Mouse (Mus musculus): Measurements from ENCODE around the gene Vangl1. TPM values are rescaled to one million over a fixed set of nuclear protein-coding genes. Genes with fewer than 3 reads are reported as not detected.
"Not testable (repeated sequence)": the region's sequence is repeated elsewhere in the genome, so short reads cannot be mapped to it uniquely, and the experiment has no call there.

Vangl1 gene
- total RNA-seq, 4 experiments from 2014 or later, result 25.7 to 40.5 (median 29.8) TPM

DNA sequence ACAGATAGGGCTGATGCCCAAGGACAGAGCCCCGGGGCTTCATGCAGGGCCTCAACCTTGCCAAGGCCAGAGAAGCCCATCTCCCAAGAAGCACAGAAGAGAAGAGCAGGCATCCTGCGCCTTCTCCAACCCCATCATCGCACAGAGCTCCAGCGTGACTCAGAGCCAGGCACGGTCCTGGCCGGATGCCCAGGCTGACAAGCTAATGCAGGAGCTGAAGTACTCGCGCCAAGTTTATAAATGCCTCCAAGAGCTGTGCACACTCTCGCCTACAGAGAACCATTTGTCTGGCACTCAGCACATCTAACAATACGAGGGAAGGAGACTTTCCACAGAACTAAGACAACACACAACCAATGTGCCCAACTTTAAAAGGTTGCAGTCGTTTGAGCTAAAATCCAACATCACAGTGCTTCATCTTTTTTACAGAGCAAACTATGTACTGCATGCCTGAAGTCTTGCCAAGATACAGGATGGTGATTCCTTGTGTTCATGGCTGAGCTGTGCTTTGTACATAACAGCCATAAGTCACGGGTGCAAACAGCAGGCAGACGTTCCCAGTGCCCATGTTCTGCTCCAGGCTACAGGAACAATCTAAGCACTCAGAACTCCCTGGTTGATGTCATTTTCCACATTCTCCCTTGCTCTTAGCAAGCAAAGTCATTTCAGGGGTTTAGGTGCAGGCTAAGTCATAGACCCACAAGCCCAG lies 35.1 kb downstream of the Vangl1 start:
- peak; percentile 92 for DNase-seq

DNA sequence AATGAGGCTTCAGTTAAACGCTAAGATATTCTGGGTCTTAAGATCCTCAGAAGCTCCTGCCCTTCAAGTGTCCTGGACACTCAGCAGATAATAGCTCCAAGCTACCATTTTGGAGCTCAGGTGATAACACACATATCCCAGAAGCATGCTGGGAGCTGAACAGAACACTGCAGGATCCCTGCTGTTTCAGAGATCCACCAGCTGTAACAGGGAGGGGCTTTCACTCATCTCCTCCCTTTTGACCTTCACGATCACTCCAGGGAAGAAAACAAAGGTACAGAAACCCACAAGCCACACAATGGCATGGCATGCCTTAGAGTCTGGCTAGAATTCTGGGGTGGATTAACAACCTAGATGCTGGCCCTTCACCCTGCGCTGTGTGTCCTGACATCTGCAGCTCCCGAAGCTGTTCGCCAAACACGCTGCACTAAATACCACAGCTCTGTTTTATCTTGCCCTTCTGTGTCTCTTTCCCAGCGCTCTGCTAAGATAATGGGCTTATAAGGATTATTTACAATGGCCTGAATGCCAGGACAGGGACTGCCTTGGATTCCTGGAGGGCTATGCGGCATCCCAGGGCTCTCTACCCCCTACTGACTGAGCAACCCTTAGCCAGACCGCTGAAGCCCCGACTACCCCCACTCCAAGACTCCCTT lies 36.8 kb downstream of the Vangl1 start:
- no peak for DNase-seq

DNA sequence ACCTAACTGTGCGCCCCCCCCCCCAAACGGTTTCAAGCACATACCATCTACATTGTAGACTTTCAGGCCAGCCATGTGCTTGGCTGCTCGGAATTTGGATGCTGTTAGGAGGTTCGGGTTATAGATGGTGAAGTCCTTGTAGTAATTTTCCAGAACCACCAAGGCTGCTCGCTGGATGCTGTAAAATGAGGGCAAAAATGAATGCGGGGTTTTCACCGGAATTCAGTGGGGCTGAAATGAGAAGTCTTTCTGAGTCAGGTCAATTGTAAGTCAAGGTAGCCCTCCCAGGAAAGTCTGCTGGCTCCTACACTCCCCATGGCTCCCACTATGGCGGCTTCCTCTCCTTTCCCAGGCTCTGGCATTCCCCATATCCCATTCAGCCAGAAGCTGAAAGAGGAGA lies 37.7 kb downstream of the Vangl1 start:
- DNase-seq, result no peak

DNA sequence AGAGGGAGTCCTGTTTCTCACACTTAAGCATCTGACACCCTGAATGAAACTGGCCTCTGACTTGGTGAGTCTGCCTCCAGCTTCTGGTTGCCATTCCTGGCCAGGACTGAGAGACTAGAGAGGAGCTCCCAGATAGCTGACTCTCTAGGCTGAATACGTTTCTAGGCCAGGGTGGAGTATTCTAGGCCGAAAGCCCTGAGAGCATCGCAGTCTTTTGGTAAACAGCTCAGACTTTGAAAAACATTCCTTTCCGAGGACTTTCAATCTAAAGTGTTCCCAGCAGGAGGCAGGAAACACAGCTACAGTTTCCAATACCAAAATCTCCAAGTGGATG lies 38.2 kb downstream of the Vangl1 start:
- DNase-seq, result no peak

DNA sequence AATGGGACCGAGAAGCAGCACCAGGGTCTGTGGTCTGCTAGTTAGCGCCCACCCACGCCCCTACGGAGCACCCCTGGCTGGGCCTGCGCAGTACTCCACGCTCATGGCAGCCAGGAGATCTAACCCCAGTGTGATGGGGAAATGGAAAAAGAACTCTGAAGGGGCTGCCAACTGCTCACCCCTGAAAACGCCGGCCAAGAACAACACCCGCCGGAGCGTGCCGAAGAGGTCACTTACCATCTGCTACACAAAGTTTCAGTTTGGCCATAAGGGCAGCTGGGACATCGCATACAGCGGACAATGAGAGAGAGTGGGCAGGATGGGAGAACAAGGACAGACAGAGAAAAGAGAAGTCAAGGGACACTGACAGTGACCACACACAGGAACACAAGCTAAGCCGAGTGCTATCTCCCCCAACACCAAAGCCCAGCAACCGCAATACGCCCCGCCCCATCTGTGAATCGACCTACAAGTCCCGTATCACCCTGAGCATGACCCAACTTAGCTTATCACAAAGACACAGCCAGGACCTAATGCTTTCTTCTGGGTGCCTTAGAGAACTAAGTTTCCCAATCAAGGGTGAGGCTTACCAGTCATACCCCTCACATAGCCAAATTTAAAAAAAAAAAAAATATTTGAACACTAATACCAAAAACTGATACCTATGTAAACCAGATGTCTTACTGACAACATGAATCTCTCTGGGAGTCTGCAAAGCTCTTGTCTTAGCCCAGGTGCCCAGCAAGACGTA lies 38.8 kb downstream of the Vangl1 start:
- DNase-seq, result no peak

DNA sequence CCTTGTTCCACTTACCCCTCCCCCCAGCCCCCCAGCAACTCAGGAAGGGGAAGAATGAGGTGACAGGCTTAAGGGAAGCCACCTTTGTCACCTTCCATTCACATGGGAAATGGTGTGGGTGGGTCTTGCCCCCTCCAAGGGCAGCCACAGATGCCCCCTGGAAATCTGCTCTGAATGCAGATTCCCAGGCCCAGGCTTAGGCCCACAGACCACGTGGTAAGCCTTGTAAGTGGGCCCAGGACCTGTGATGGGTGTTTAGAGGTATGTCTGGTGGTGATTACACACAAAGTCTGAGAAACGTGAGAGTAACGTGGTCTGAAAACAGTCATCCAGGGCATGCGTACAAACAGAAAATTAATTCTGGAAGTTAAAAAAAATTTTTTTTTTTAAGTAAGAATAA lies 39.6 kb downstream of the Vangl1 start:
- DNase-seq, result no peak

DNA sequence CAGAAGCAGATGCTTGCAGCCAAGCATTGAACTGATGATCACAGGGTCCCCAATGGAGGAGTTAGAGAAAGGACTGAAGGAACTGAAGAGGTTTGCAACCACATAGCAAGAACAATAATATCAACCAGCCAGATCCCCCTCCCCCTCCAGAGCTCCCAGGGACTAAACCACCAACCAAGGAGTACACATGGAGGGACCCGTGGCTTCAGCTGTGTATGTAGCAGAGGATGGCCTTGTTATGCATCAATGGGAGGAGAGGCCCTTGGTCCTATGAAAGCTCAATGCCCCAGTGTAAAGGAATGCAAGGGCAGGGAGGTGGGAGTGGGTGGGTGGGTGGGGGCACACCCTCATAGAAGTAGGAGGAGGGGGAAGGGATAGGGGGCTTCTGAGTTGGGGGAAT lies 40.6 kb downstream of the Vangl1 start:
- not testable (repeated sequence) for DNase-seq

DNA sequence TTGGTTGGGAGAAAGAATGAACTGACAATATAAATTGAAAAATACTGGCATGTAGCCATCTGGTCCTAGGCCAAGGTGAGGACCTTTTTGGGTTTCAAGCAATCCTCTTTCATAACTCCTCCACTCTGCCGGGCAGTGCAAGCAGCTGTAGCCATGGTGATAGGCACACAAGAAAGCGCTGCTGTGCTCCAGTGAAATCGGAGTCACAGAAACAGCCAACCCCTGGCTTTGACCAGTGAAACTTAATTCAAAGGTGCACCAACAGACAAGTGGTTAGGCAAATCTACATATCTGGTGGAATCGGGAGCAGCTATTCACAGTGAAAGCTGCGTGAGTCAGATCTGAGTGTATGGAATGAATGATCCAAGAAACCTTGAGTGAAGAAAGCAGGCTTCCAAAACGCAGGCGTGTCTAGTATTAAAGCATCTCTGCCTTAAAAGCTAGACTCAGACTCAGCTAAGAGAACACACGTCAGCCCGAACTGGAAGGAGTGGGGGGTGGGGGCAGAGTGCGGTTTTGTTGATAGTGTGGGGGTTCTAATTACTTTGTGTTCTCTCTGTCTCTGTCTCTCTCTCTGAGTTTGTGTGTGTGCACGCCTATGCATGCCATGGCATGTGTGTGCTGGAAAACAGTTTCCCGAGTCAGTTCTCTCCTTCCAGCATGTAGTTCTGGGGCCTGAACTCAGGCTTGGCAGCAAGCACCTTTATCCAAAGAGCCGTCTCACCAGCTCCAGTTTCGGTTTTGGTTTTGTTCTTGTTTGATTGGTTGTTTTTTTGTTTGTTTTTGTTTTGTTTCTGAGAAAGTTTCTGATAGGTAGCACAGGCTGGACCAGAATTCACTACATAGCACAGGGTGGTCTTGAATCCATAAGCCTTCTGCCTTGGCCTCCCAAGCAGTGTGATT lies 44.8 kb downstream of the Vangl1 start:
- peak; percentile 74 for DNase-seq

DNA sequence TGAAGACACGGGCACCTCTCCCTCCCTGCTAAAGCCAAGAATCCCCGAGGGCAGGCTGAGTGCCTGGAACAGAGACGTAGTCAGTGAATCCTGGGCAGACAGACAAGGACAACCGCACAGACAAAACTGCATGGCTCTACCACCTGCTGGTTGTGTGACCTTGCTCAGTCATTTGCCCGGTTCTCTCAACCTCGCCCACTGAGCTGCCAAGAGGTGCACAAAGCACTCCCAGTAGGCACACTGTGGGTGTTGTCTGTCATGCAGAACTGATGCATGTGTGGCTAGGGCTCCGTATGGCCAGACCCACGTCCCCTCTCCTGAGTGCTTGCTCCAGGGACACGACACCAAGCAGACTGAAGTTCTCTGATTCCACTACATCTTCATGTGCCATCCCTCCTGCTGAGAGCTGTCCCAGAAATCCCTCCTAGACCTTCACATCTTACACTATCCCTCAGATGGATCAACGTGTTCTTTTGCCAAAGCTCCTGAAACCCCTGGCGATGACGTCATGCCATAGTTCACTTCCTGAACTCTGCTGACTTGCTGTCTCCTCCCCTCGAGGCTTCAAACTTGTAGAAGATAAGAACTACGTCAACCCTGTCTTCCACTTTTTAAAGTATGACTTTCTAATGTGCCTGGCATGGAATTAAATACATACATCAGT lies 45.6 kb downstream of the Vangl1 start:
- DNase-seq, result peak; percentile 63

DNA sequence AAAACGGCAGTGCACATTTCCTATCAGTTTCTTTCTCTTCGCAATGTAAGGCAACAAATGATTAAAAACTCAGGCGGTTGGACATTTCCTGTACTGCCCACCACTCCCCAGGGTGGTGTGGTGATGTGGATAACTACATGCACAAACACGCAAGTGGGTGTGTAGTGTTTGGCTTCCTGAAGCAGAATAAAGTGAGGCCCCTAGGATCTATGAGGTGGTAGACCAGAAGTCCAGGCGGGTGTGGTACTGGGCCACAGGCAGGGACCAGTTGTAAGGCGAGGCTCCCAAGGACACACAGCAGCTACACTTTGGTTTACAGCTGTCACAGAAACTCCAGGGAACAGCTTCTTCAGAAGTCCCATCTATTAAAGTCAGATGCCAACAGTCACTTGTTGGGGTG lies 46.8 kb downstream of the Vangl1 start:
- DNase-seq, result no peak

DNA sequence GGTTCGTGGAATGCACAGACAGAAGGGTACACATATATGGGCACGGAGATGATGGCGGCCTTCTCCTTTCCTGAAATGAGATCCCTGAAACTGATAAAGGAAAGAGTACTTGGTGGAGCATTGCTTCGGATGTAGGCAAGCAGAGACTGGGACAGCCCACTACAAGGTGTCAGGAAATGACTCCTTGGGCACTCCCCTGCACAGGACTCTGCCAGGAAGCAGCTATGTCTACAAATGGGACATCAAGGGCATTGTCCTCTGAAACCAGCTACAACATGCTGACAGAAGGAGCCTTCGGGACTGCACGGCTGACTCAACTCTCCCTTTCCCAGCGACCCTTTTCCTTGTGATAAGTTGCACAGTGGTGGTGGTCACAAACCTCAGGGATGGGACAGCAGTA lies 47.8 kb downstream of the Vangl1 start:
- DNase-seq, result no peak

DNA sequence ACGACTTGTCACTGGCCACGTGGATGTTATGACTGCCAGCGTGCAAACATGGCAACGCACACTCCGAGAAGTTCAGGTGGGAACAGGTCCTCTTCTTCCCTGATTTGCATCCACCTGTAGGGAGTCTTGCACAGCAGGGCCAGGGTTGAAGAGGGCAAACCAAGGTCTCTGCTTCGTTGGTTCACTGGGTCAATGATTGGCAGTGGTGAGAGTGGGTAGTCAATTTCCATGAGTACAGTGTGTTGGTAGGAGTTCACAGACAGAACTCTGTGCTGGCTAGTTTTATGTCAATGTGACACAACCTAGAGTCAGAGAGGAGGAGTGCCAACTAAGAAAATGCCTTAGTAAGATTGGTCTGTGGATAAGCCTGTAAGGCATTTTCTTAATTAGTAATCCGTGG lies 50.4 kb downstream of the Vangl1 start:
- no peak for DNase-seq

DNA sequence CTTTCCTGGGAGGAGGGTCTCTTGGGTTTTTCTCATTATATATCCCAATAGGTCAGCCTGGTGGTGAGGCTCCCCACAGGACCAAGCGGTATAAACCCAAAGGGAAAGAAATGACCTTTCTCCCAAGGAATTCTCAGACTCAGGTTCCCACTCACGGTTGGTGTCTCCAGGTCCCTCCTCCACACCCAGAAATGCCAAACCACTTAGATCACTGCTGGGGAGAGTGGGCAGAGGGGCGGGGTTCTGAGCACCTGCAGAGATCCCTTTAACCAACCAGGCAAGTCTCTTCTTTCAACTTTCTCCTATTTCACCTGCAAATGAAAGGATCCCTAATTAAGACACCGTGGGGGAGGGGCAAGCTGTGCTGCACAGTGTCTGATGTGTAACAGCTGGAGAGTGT lies 51.6 kb downstream of the Vangl1 start:
- no peak for DNase-seq

DNA sequence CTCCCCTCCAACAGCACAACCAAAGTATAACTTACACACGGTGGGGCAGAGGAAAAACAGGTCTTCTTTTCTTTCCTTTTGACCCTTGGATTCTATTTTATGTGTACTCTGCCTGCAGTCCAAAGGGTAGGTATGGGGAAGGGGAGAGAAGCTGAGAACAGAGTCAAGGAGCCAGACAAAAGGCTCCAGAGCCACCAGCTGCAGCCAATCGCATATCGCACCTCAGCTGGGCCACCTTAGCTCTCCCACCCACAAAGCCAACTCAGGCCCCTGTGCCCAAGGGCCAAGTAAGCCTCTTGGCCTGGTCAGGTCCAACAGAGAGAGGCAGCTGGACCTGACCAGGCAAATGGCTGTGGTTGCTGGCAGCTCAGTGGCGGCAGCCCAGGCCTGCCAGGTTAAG lies 52.0 kb downstream of the Vangl1 start:
- DNase-seq, result no peak

DNA sequence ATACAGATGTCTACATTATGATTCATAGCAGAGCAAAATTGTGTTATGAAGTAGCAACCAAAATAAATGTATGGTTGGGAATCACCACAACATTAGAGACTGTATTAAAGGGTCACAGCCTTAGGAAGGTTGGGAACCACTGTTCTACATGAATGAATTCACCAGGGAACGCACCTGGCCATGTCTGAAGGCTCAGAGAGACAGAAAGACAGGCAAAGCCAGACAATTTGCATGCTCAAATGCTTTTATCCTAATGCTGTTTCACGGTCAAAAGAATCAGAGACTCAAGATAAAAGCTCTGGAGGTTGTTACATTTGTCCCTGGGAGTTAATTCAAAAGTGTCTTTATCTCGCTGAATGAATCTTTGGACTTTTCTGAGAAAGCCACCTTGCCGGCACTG lies 52.6 kb downstream of the Vangl1 start:
- DNase-seq, result no peak

DNA sequence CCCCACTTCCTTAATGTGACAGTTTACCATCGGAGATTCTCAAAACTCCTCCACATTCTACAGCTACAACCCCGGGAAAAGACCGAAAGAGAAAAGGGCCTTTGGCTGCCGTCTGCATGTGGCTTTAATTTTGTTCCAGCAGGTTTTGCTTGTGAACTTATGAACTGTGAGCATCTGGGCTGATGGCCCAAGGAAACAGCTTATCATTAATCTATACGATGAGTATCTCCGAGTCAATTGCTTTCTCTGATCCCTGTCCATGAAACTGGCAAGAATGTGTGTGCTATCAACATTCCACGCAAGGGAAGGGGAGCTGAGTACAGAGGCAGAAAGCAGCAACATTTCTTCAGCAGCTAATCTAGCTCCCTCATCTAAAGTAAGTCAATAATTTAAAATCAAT lies 54.6 kb downstream of the Vangl1 start:
- no peak for DNase-seq

DNA sequence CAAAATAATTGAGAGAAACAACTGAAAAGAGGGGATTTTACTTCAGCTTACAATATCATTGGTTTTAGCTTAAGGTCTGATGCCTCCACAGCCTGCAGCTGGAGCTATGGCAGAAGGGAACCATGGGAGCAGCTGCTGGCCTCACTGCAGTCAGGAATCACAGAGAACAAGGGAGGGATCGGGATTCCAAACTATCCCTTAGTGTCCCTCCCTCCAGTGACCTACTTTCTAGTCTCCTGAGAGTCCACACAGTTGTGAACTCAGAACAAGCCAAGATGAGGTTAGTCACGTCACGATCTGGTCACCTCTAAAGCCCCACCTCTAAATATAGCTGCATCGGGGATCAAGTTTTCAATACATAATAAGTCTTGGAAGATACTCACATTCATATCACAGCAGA lies 57.3 kb downstream of the Vangl1 start:
- no peak for DNase-seq

DNA sequence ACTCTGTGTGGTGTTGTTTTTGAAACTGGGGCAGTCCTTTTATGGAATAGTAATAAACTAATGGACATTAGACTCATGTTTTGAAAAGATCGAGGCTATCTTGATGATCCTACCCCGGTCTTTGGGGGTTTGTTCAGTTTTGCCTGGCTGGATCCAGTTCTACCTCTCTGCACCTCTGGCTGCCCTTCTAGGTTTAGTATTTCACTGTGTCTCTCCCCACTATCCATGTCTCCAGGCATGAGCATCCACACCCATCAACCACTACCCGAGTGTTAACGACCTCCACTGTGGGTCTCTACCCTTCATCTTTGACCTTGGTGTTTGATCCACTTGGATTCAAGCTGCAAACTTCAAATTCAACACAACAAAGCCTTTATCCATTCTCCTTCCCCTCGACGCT lies 58.1 kb downstream of the Vangl1 start:
- no peak for DNase-seq

DNA sequence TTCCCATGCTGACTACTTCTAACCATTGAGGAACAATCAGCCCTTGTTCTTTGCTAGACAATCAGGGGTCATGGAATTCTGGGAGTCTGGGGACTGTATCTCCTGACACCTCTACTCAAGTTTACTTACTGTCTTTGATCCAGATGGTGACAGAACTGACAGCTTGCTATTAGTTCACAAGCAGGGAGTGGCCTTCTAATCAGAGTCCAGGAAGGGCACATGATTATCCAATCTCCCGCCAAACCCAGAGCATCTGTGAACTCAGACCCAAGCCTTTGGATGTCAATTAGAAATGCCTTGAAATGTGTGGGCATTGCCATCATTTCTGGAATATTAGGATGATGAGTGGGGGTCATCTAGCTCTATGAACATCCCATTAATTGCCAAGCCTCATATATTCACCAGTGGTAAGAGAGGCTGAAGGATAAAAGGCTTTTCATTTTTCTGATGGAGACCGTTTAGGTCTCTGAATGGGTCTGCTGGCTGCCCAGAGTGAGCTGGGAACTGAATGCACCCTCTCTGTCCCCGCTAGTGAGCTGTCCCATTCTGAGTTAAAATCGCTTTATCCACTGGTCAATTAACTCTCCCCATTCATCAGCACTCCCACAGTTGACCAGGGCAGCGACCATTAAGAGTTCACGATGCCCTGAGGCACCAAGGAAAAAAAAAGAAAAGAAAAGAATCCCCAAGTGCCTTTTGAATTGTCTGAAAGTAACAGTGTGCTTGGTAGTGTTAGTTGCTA lies 58.7 kb downstream of the Vangl1 start:
- no peak for DNase-seq

DNA sequence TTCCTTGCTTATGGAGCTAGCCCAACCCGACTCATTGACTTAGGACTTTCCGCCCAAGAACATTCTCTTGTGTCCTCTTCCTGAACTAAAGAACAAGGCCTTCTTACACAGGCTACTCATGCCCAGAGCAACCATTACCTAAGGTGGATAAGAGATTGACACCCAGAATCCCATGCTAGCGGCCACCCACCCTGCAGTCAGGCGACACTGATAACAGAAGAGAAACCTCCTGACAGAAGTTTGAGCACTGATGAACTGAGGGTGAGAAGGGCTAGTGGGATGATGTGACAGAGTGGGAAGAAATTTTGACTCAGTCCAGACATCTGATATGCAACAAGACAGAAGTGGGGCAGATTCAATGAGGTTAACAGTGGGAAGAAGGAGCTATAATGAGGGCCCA lies 60.1 kb downstream of the Vangl1 start:
- no peak for DNase-seq

DNA sequence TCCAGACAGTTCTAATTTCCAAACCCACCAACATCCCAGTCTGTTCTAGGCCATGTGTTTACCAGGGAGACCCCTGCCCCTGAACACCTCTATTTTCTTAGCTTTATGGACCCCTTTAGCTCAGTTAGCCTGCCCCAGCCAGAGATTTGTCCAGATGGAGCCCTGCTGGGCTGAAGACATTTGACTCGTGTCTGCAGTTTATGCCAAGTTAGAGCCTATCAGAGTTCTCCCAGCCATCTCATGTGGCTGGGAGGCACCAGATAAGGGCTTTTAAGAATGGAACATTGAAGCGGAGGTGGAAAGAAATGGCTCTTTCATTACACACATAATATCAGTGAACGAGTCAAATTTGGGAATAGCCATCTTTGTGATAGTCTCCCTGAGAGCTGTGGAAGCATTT lies 61.0 kb downstream of the Vangl1 start:
- DNase-seq, result no peak

DNA sequence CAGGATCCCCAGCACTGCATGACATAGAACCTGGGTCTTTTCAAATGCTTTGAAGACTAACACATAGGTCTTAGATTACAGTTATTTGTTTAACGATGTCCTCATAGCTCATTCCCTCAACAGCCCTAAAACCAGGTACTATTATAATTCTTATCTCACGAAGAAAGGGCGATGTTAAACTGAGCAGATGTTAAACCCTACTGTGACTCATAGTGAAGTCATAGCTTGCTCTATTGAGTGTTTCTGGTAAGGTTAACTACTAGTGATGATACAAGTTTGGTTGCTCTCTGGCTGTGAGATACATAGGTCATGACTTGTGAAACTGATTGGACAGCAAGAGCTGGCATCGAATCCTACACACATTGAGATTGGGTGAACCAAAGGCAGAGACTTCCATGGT lies 61.5 kb downstream of the Vangl1 start:
- DNase-seq, result no peak
